Mouse (Mus musculus): ENCODE data around the gene Mpdu1. TPM values are rescaled to one million over a fixed set of nuclear protein-coding genes. Genes with fewer than 3 reads are reported as not detected.

The Mpdu1 gene
- total RNA-seq, 1 experiment from 2014 or later, result 41.3 TPM

GRCm38 (mm10) chr11:69695046-69695360, 32.6 kb upstream of the Mpdu1 start:
- no peak for ATAC-seq (replicated peaks in 1 of 2; ENCODE audit: insufficient read depth in 1 of 2, low FRiP score in 2 of 2, low TSS enrichment in 1 of 2, low read depth in 1 of 2, poor library complexity in 2 of 2, severe bottlenecking in 2 of 2)

- ATAC-seq (replicated peaks in 1 of 2; ENCODE audit: insufficient read depth in 1 of 2, low FRiP score in 2 of 2, low TSS enrichment in 1 of 2, low read depth in 1 of 2, poor library complexity in 2 of 2, severe bottlenecking in 2 of 2), result no peak
Observed at GRCm38 (mm10) chr11:69693421-69693965, 31.1 kb upstream of the Mpdu1 start.

GRCm38 (mm10) chr11:69692863-69693262, 30.4 kb upstream of the Mpdu1 start:
- no peak for ATAC-seq (replicated peaks in 1 of 2; ENCODE audit: insufficient read depth in 1 of 2, low FRiP score in 2 of 2, low TSS enrichment in 1 of 2, low read depth in 1 of 2, poor library complexity in 2 of 2, severe bottlenecking in 2 of 2)

GRCm38 (mm10) chr11:69692196-69692811, 29.9 kb upstream of the Mpdu1 start:
- ATAC-seq (replicated peaks in 1 of 2; ENCODE audit: insufficient read depth in 1 of 2, low FRiP score in 2 of 2, low TSS enrichment in 1 of 2, low read depth in 1 of 2, poor library complexity in 2 of 2, severe bottlenecking in 2 of 2), result no peak

GRCm38 (mm10) chr11:69689891-69690290, 27.4 kb upstream of the Mpdu1 start:
- ATAC-seq (replicated peaks in 1 of 2; ENCODE audit: insufficient read depth in 1 of 2, low FRiP score in 2 of 2, low TSS enrichment in 1 of 2, low read depth in 1 of 2, poor library complexity in 2 of 2, severe bottlenecking in 2 of 2), result no peak

- ATAC-seq (replicated peaks in 1 of 2; ENCODE audit: insufficient read depth in 1 of 2, low FRiP score in 2 of 2, low TSS enrichment in 1 of 2, low read depth in 1 of 2, poor library complexity in 2 of 2, severe bottlenecking in 2 of 2), result no peak
Observed at GRCm38 (mm10) chr11:69687061-69687460, 24.6 kb upstream of the Mpdu1 start.

GRCm38 (mm10) chr11:69686377-69686776, 23.9 kb upstream of the Mpdu1 start:
- ATAC-seq (replicated peaks in 1 of 2; ENCODE audit: insufficient read depth in 1 of 2, low FRiP score in 2 of 2, low TSS enrichment in 1 of 2, low read depth in 1 of 2, poor library complexity in 2 of 2, severe bottlenecking in 2 of 2), result no peak

GRCm38 (mm10) chr11:69685526-69686148, 23.2 kb upstream of the Mpdu1 start, which contains the start of gene Tnfsf13:
Tnfsf13 (minus strand) TSS chr11:69685784.
- ATAC-seq (replicated peaks in 1 of 2; ENCODE audit: insufficient read depth in 1 of 2, low FRiP score in 2 of 2, low TSS enrichment in 1 of 2, low read depth in 1 of 2, poor library complexity in 2 of 2, severe bottlenecking in 2 of 2), result peak; percentile 5 to 16; a peak in 1 of 4 replicates

- no peak for ATAC-seq (replicated peaks in 1 of 2; ENCODE audit: insufficient read depth in 1 of 2, low FRiP score in 2 of 2, low TSS enrichment in 1 of 2, low read depth in 1 of 2, poor library complexity in 2 of 2, severe bottlenecking in 2 of 2)
Observed at GRCm38 (mm10) chr11:69684936-69685335, 22.5 kb upstream of the Mpdu1 start.

- ATAC-seq (replicated peaks in 1 of 2; ENCODE audit: insufficient read depth in 1 of 2, low FRiP score in 2 of 2, low TSS enrichment in 1 of 2, low read depth in 1 of 2, poor library complexity in 2 of 2, severe bottlenecking in 2 of 2), result no peak
Observed at GRCm38 (mm10) chr11:69684128-69684745, 21.8 kb upstream of the Mpdu1 start.

- no peak for ATAC-seq (replicated peaks in 1 of 2; ENCODE audit: insufficient read depth in 1 of 2, low FRiP score in 2 of 2, low TSS enrichment in 1 of 2, low read depth in 1 of 2, poor library complexity in 2 of 2, severe bottlenecking in 2 of 2)
Observed at GRCm38 (mm10) chr11:69683576-69683975, 21.1 kb upstream of the Mpdu1 start.

- ATAC-seq (replicated peaks in 1 of 2; ENCODE audit: insufficient read depth in 1 of 2, low FRiP score in 2 of 2, low TSS enrichment in 1 of 2, low read depth in 1 of 2, poor library complexity in 2 of 2, severe bottlenecking in 2 of 2), result peak; percentile 38 to 47; a peak in 2 of 4 replicates
Observed at GRCm38 (mm10) chr11:69682840-69683533, 20.5 kb upstream of the Mpdu1 start.

GRCm38 (mm10) chr11:69682209-69682839, 19.9 kb upstream of the Mpdu1 start:
- no peak for ATAC-seq (replicated peaks in 1 of 2; ENCODE audit: insufficient read depth in 1 of 2, low FRiP score in 2 of 2, low TSS enrichment in 1 of 2, low read depth in 1 of 2, poor library complexity in 2 of 2, severe bottlenecking in 2 of 2)

GRCm38 (mm10) chr11:69681314-69682208, 19.1 kb upstream of the Mpdu1 start, which contains the start of gene Senp3:
Senp3 (minus strand) TSS chr11:69682084.
- peak; percentile 86 to 89 for ATAC-seq (replicated peaks in 1 of 2; ENCODE audit: insufficient read depth in 1 of 2, low FRiP score in 2 of 2, low TSS enrichment in 1 of 2, low read depth in 1 of 2, poor library complexity in 2 of 2, severe bottlenecking in 2 of 2)

GRCm38 (mm10) chr11:69680136-69680855, 17.9 kb upstream of the Mpdu1 start:
- no peak for ATAC-seq (replicated peaks in 1 of 2; ENCODE audit: insufficient read depth in 1 of 2, low FRiP score in 2 of 2, low TSS enrichment in 1 of 2, low read depth in 1 of 2, poor library complexity in 2 of 2, severe bottlenecking in 2 of 2)

GRCm38 (mm10) chr11:69679144-69679543, 16.7 kb upstream of the Mpdu1 start:
- ATAC-seq (replicated peaks in 1 of 2; ENCODE audit: insufficient read depth in 1 of 2, low FRiP score in 2 of 2, low TSS enrichment in 1 of 2, low read depth in 1 of 2, poor library complexity in 2 of 2, severe bottlenecking in 2 of 2), result no peak

All from hematopoietic stem cell, adult 5-6 weeks (primary cell).